24 mouse cellular contexts compared by ENCODE assay signal in the genomic region with DNA sequence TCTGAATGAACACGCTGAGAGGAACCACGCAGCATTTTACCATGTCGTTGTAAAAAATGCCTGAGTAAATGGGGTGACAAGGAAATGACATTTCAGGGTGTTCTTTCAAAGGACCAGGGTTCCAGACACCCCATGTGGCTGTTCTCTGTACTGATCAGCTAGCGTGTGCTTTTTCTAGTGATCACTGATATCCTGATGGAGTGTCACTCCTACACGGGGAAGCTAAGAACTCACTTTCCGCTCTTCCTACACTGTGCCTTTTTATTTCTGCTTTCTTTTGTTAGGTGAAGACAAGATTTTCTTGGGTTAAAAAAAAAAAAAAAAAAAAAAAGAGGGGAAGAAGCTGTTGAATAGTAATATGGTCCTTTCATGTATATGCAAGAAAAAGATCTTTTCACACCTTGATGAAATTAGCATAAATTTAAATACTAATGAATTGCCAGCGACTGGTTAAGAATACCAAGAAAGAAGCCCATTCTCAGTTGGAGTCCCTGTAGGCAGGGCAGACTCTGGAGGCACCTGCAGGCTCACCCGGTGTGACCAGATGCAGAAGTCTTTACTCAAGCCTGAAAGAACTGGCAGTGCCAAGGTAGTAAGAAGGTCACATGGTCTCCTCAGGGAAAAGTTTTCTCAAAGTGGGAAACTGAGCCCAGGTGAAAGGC.
DNase-seq lines count a peak whose midpoint lies in the region; ATAC-seq and TF ChIP-seq lines count a peak whose summit lies in the region.
"Had no signal": no experiment of that assay in that cellular context is flagged by ENCODE, and none has a peak within 500 bp of the region (broad histone marks: within the 10 kb centered on the region; RNA-seq: fewer than 3 reads in every experiment).

No protein-coding gene starts in this region.

- no peak overlapping the region for H3K27ac ChIP-seq in forebrain, embryonic 16.5 days (ENCODE audit: low read length)
- no peak overlapping the region for H3K27ac ChIP-seq in forebrain, embryonic 12.5 days
- no peak overlapping the region for H3K27ac ChIP-seq in midbrain, embryonic 14.5 days (replicated peaks; ENCODE audit: low read depth, low read length)
- H3K27ac ChIP-seq in midbrain, embryonic 16.5 days (ENCODE audit: low read length) = no peak overlapping the region
- H3K27ac ChIP-seq: gastrocnemius, adult 2 months; heart, embryonic 10.5 days; heart, embryonic 13.5 days; hindbrain, embryonic 14.5 days; hindbrain, postnatal 0 days had no signal

- H3K36me3 ChIP-seq in forebrain, embryonic 16.5 days (ENCODE audit: control insufficient read depth, insufficient read depth) = no peaks in the 10 kb centered on the region
- H3K36me3 ChIP-seq in forebrain, embryonic 12.5 days (replicated peaks) = no peaks in the 10 kb centered on the region
- H3K36me3 ChIP-seq in midbrain, embryonic 14.5 days (ENCODE audit: control insufficient read depth, insufficient read depth, low read length) = no peaks in the 10 kb centered on the region
- no peaks in the 10 kb centered on the region for H3K36me3 ChIP-seq in midbrain, embryonic 16.5 days (ENCODE audit: control insufficient read depth, insufficient read depth, low read length)
- H3K36me3 ChIP-seq: heart, embryonic 10.5 days; heart, embryonic 13.5 days had no signal

- WGBS in forebrain, embryonic 16.5 days = 25% methylated on average over 8 of the region's 8 CpGs
- 30% methylated on average over 8 of the region's 8 CpGs for WGBS in forebrain, embryonic 12.5 days
- 28% methylated on average over 8 of the region's 8 CpGs for WGBS in midbrain, embryonic 14.5 days
- WGBS in midbrain, embryonic 16.5 days = 30% methylated on average over 8 of the region's 8 CpGs

- no peak overlapping the region for H3K4me2 ChIP-seq in forebrain, embryonic 16.5 days (ENCODE audit: low read length)
- no peak overlapping the region for H3K4me2 ChIP-seq in forebrain, embryonic 12.5 days
- H3K4me2 ChIP-seq in midbrain, embryonic 14.5 days (ENCODE audit: low read length) = no peak overlapping the region
- no peak overlapping the region for H3K4me2 ChIP-seq in midbrain, embryonic 16.5 days (ENCODE audit: low read length)
- H3K4me2 ChIP-seq: heart, embryonic 13.5 days; hindbrain, embryonic 14.5 days had no signal

- no peak overlapping the region for H3K4me3 ChIP-seq in forebrain, embryonic 16.5 days (replicated peaks; ENCODE audit: low read length)
- no peak overlapping the region for H3K4me3 ChIP-seq in forebrain, embryonic 12.5 days (replicated peaks)
- no peak overlapping the region for H3K4me3 ChIP-seq in midbrain, embryonic 14.5 days (replicated peaks; ENCODE audit: low read depth, low read length)
- no peak overlapping the region for H3K4me3 ChIP-seq in midbrain, embryonic 16.5 days (ENCODE audit: low read depth, low read length)
- H3K4me3 ChIP-seq: gastrocnemius, adult 2 months; heart, embryonic 10.5 days; heart, embryonic 13.5 days had no signal

- H3K9ac ChIP-seq in forebrain, embryonic 16.5 days (replicated peaks; ENCODE audit: low read depth, low read length) = no peak overlapping the region
- no peak overlapping the region for H3K9ac ChIP-seq in forebrain, embryonic 12.5 days
- no peak overlapping the region for H3K9ac ChIP-seq in midbrain, embryonic 14.5 days (replicated peaks; ENCODE audit: low read length)
- H3K9ac ChIP-seq in midbrain, embryonic 16.5 days (ENCODE audit: low read depth, low read length) = no peak overlapping the region
- H3K9ac ChIP-seq: heart, embryonic 13.5 days; hindbrain, embryonic 14.5 days had no signal

- no peaks in the 10 kb centered on the region for H3K9me3 ChIP-seq in forebrain, embryonic 16.5 days (ENCODE audit: control insufficient read depth, low read length)
- no peaks in the 10 kb centered on the region for H3K9me3 ChIP-seq in forebrain, embryonic 12.5 days
- no peaks in the 10 kb centered on the region for H3K9me3 ChIP-seq in midbrain, embryonic 14.5 days (ENCODE audit: control insufficient read depth, low read length)
- H3K9me3 ChIP-seq in midbrain, embryonic 16.5 days (replicated peaks; ENCODE audit: control insufficient read depth, low read length, poor library complexity, severe bottlenecking) = no peaks in the 10 kb centered on the region
- H3K9me3 ChIP-seq: heart, embryonic 10.5 days; heart, embryonic 13.5 days had no signal

- H3K4me1 ChIP-seq in forebrain, embryonic 16.5 days (replicated peaks; ENCODE audit: control insufficient read depth, insufficient read depth, low read length) = peaks cover 4% of the 10 kb centered on the region
- H3K4me1 ChIP-seq in forebrain, embryonic 12.5 days = peaks cover 7% of the 10 kb centered on the region; the same call in 1 of the 2 replicates
- H3K4me1 ChIP-seq in midbrain, embryonic 14.5 days (ENCODE audit: control insufficient read depth, insufficient read depth, low read length) = peaks cover 6% of the 10 kb centered on the region; the same call in 1 of the 2 replicates
- H3K4me1 ChIP-seq in midbrain, embryonic 16.5 days (ENCODE audit: control insufficient read depth, insufficient read depth, low read length) = no peaks in the 10 kb centered on the region

- peak; percentile 25 for DNase-seq in midbrain, embryonic 14.5 days
- DNase-seq in brain, embryonic 14.5 days (ENCODE audit: low read depth) = peak; percentile 23
- no peak for DNase-seq in frontal cortex, adult 2 months (ENCODE audit: extremely low spot score in 1 of 2, low spot score in 1 of 2)
- DNase-seq: adrenal gland, adult 8-10 months; adrenal gland, postnatal 25 days; cerebellum, adult 18-20 months; cerebellum, adult 9-10 months; cerebellum, postnatal 14 days; gastrocnemius, adult 2 months; gastrocnemius, postnatal 14 days; heart, adult 18-20 months; heart, postnatal 14 days; heart, postnatal 4 days had no signal

- peaks cover 84% of the 10 kb centered on the region for H3K27me3 ChIP-seq in forebrain, embryonic 16.5 days (replicated peaks; ENCODE audit: control insufficient read depth, insufficient read depth, low read length)
- peaks cover 93% of the 10 kb centered on the region for H3K27me3 ChIP-seq in forebrain, embryonic 12.5 days
- H3K27me3 ChIP-seq in midbrain, embryonic 14.5 days (ENCODE audit: control insufficient read depth, insufficient read depth, low read length) = peaks cover 12% of the 10 kb centered on the region; the same call in 1 of the 2 replicates
- H3K27me3 ChIP-seq in midbrain, embryonic 16.5 days (ENCODE audit: control insufficient read depth, insufficient read depth, low read depth, low read length) = peaks cover 6% of the 10 kb centered on the region; the same call in 1 of the 2 replicates

- TF ChIP-seq POLR2A in brain, embryonic 14.5 days (IDR thresholded peaks at IDR 0.05; ENCODE audit: borderline replicate concordance, extremely low read depth, insufficient read depth, insufficient read length, poor library complexity, severe bottlenecking) = no peak

- peak; percentile 66 for ATAC-seq in forebrain, embryonic 16.5 days
- no peak for ATAC-seq in forebrain, embryonic 12.5 days (ENCODE audit: low FRiP score)
- peak; percentile 43; the same call in 1 of the 2 replicates for ATAC-seq in midbrain, embryonic 14.5 days (ENCODE audit: low FRiP score, low TSS enrichment)
- ATAC-seq in midbrain, embryonic 16.5 days = no peak
- ATAC-seq: activated CD4-positive, CD25-positive, alpha-beta regulatory T cell, adult 4 months; CD4-positive, CD25-positive, alpha-beta regulatory T cell, adult 4 months; hindbrain, postnatal 0 days; inflammation-experienced regulatory T-cells, adult 6 months; intestine, embryonic 16.5 days had no signal

- no peak for TF ChIP-seq CTCF in brain, embryonic 14.5 days (IDR thresholded peaks at IDR 0.05; ENCODE audit: borderline replicate concordance, extremely low read depth, insufficient read depth, insufficient read length)

Comparison
In these comparisons a context has a peak if more than half of its experiments do, and no peak if none do; other contexts are left out.
1. ATAC-seq: peak in forebrain, embryonic 16.5 days (single experiment) and midbrain, embryonic 14.5 days (single experiment); none in forebrain, embryonic 12.5 days (single experiment) and midbrain, embryonic 16.5 days (single experiment).
2. DNase-seq: peak in midbrain, embryonic 14.5 days (single experiment) and brain, embryonic 14.5 days (single experiment); none in frontal cortex, adult 2 months (0 of 2).